Mouse (Mus musculus) cerebellum, adult 2 months (tissue): Measurements from ENCODE around the gene Tmem132c.

Experiments
- CTCF ChIP-seq: fragments of 200-500 bp; IDR thresholded peaks from 2 replicates; pipeline ENCODE4 v1.5.1; 2011; ENCODE audit warnings: low read depth, mild to moderate bottlenecking, control low read depth, low read length, moderate library complexity, borderline replicate concordance; ENCODE audit not compliant: insufficient read depth
- POLR2A ChIP-seq: fragments of 200-500 bp; IDR thresholded peaks from 2 replicates; pipeline ENCODE4 v1.6.1; 2011; ENCODE audit warnings: low read length, control low read depth, borderline replicate concordance; ENCODE audit not compliant: insufficient read depth

DNA sequence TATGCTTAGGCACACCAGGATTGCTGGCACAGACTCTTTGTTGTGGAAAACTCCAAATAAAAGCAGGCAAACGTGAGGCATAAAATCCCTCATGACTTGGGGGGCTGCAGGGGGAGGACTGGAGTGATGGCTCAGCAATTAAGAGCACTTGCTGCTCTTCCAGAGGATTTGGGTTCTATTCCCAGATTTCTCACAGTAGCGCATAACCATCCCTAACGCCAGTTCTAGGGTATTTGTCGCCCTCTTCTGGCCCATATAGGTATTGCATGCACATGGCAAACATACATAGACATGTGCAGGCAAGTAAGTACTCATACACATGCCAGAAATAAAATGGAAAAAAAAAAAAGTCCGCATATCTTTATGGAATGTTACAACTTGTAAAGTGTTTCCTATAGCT is 239.8 kb downstream of the Tmem132c start:
- TF ChIP-seq CTCF: peak; percentile 57
- TF ChIP-seq POLR2A: no peak
